ENCODE assay signal across 23 mouse cellular contexts in genomic region chr5:64602996-64603755, GRCm38 (mm10).
DNase-seq lines count a peak whose midpoint lies in the region; ATAC-seq and TF ChIP-seq lines count a peak whose summit lies in the region.
"Had no signal": no experiment of that assay in that cellular context is flagged by ENCODE, and none has a peak within 500 bp of the region (broad histone marks: within the 10 kb centered on the region; RNA-seq: fewer than 3 reads in every experiment).

No protein-coding gene starts in this region.

- no peak for TF ChIP-seq POLR2A in heart, adult 2 months (IDR thresholded peaks at IDR 0.05; ENCODE audit: insufficient read depth, low read depth, low read length)

- no peak overlapping the region for H3K4me2 ChIP-seq in midbrain, postnatal 0 days (ENCODE audit: low read depth, low read length, poor library complexity, severe bottlenecking)
- H3K4me2 ChIP-seq in kidney, embryonic 15.5 days, result no peak overlapping the region
- H3K4me2 ChIP-seq: embryonic facial prominence, embryonic 12.5 days; hindbrain, embryonic 15.5 days; intestine, embryonic 15.5 days; liver, embryonic 11.5 days; lung, embryonic 15.5 days; neural tube, embryonic 12.5 days had no signal

- H3K27me3 ChIP-seq in heart, adult 2 months (ENCODE audit: control insufficient read depth, insufficient read depth, low read length), result no peaks in the 10 kb centered on the region
- no peaks in the 10 kb centered on the region for H3K27me3 ChIP-seq in midbrain, embryonic 10.5 days (ENCODE audit: low read depth, poor library complexity, severe bottlenecking)
- no peaks in the 10 kb centered on the region for H3K27me3 ChIP-seq in midbrain, postnatal 0 days (ENCODE audit: insufficient read depth, low read length)
- H3K27me3 ChIP-seq in kidney, embryonic 15.5 days, result no peaks in the 10 kb centered on the region
- H3K27me3 ChIP-seq: embryonic facial prominence, embryonic 12.5 days; hindbrain, embryonic 15.5 days; intestine, embryonic 15.5 days; lung, embryonic 15.5 days; neural tube, embryonic 12.5 days had no signal

- no peak overlapping the region for H3K4me3 ChIP-seq in heart, adult 2 months
- H3K4me3 ChIP-seq in midbrain, embryonic 10.5 days, result no peak overlapping the region
- no peak overlapping the region for H3K4me3 ChIP-seq in midbrain, postnatal 0 days (ENCODE audit: low read depth, low read length)
- no peak overlapping the region for H3K4me3 ChIP-seq in kidney, embryonic 15.5 days (replicated peaks)
- H3K4me3 ChIP-seq: embryonic facial prominence, embryonic 12.5 days; erythroblast, embryonic 14.5 days; hindbrain, embryonic 15.5 days; intestine, embryonic 15.5 days; left cerebral cortex, adult 2 months; lung, embryonic 15.5 days; neural tube, embryonic 12.5 days had no signal

- H3K79me2 ChIP-seq in heart, adult 2 months (replicated peaks; ENCODE audit: control insufficient read depth, insufficient read depth, low read length), result no peaks in the 10 kb centered on the region

- peak; percentile 54 for DNase-seq in heart, adult 11 months
- no peak for DNase-seq in heart, adult 2 months
- no peak for DNase-seq in midbrain, embryonic 10.5 days (ENCODE audit: low spot score)
- DNase-seq in midbrain, postnatal 0 days (ENCODE audit: low spot score), result no peak
- DNase-seq in ovary, adult 18-20 months (ENCODE audit: low spot score), result no peak
- DNase-seq: cerebellum, adult 9-10 months; heart, postnatal 36 days; layer of hippocampus, adult 9-11 months; left cerebral cortex, postnatal 4 days; lung, postnatal 4 days; thymus, postnatal 25 days had no signal

- no peaks in the 10 kb centered on the region for H3K9me3 ChIP-seq in midbrain, embryonic 10.5 days (replicated peaks)
- H3K9me3 ChIP-seq in midbrain, postnatal 0 days (ENCODE audit: low read length), result no peaks in the 10 kb centered on the region
- no peaks in the 10 kb centered on the region for H3K9me3 ChIP-seq in kidney, embryonic 15.5 days (replicated peaks)
- H3K9me3 ChIP-seq: embryonic facial prominence, embryonic 12.5 days; G1E; hindbrain, embryonic 15.5 days; intestine, embryonic 15.5 days; lung, embryonic 15.5 days; neural tube, embryonic 12.5 days had no signal

- WGBS in heart, adult 2 months, result 85% methylated on average over 11 of the region's 11 CpGs
- WGBS in midbrain, embryonic 10.5 days, result 81% methylated on average over 11 of the region's 11 CpGs
- WGBS in midbrain, postnatal 0 days, result 74% methylated on average over 11 of the region's 11 CpGs
- WGBS in kidney, embryonic 15.5 days, result 74% methylated on average over 11 of the region's 11 CpGs

- TF ChIP-seq EP300 in heart, adult 2 months (IDR thresholded peaks at IDR 0.05; ENCODE audit: insufficient read depth, low read depth, low read length), result no peak

- no peak for TF ChIP-seq CTCF in heart, adult 2 months (IDR thresholded peaks at IDR 0.05)
- no peak for TF ChIP-seq CTCF in midbrain, postnatal 0 days (IDR thresholded peaks at IDR 0.05)

- intact Hi-C loops in heart, adult 2 months (cut with DNase I), result no loop called here

- H3K4me1 ChIP-seq in heart, adult 2 months (ENCODE audit: control insufficient read depth, insufficient read depth, low read length), result peaks cover 5% of the 10 kb centered on the region
- peaks cover 40% of the 10 kb centered on the region for H3K4me1 ChIP-seq in midbrain, embryonic 10.5 days
- no peaks in the 10 kb centered on the region for H3K4me1 ChIP-seq in midbrain, postnatal 0 days (ENCODE audit: insufficient read depth, low read length)
- peaks cover 44% of the 10 kb centered on the region for H3K4me1 ChIP-seq in kidney, embryonic 15.5 days
- H3K4me1 ChIP-seq: neural tube, embryonic 12.5 days had no signal

- H3K27ac ChIP-seq in heart, adult 2 months, result no peak overlapping the region
- H3K27ac ChIP-seq in midbrain, embryonic 10.5 days (replicated peaks), result peak overlapping the region; percentile 20
- no peak overlapping the region for H3K27ac ChIP-seq in midbrain, postnatal 0 days (ENCODE audit: low read depth, low read length)
- H3K27ac ChIP-seq in kidney, embryonic 15.5 days, result peak overlapping the region; percentile 14; the same call in 1 of the 2 replicates
- H3K27ac ChIP-seq: embryonic facial prominence, embryonic 12.5 days; hindbrain, embryonic 15.5 days; intestine, embryonic 15.5 days; left cerebral cortex, adult 2 months; lung, embryonic 15.5 days; neural tube, embryonic 12.5 days had no signal

- no peak for ATAC-seq in midbrain, postnatal 0 days (ENCODE audit: low FRiP score)
- peak; percentile 56 for ATAC-seq in kidney, embryonic 15.5 days (replicated peaks; ENCODE audit: low FRiP score)
- ATAC-seq in granulocyte monocyte progenitor cell, adult 5-6 weeks (replicated peaks; ENCODE audit: poor library complexity, severe bottlenecking), result no peak
- ATAC-seq: forebrain, embryonic 16.5 days; intestine, embryonic 15.5 days had no signal

- peaks cover 4% of the 10 kb centered on the region; the same call in 1 of the 2 replicates for H3K36me3 ChIP-seq in heart, adult 2 months (ENCODE audit: control insufficient read depth, insufficient read depth, low read length)
- H3K36me3 ChIP-seq in midbrain, embryonic 10.5 days, result 0 out of 2 replicates have a peak, but pooled peaks cover 8% of the 10 kb centered on the region
- H3K36me3 ChIP-seq in midbrain, postnatal 0 days (ENCODE audit: insufficient read depth, low read length), result no peaks in the 10 kb centered on the region
- no peaks in the 10 kb centered on the region for H3K36me3 ChIP-seq in kidney, embryonic 15.5 days
- H3K36me3 ChIP-seq: embryonic facial prominence, embryonic 12.5 days; G1E; hindbrain, embryonic 15.5 days; intestine, embryonic 15.5 days; lung, embryonic 15.5 days; neural tube, embryonic 12.5 days had no signal

- no peak overlapping the region for H3K9ac ChIP-seq in heart, adult 2 months (ENCODE audit: low read depth, low read length)
- no peak overlapping the region for H3K9ac ChIP-seq in midbrain, postnatal 0 days (replicated peaks; ENCODE audit: low read length, poor library complexity, severe bottlenecking)
- no peak overlapping the region for H3K9ac ChIP-seq in kidney, embryonic 15.5 days
- H3K9ac ChIP-seq: embryonic facial prominence, embryonic 12.5 days; hindbrain, embryonic 15.5 days; intestine, embryonic 15.5 days; lung, embryonic 15.5 days; neural tube, embryonic 12.5 days had no signal

Comparison
In these comparisons a context has a peak if more than half of its experiments do, and no peak if none do; other contexts are left out.
1. H3K27ac ChIP-seq: peak in midbrain, embryonic 10.5 days (single experiment) and kidney, embryonic 15.5 days (single experiment); none in heart, adult 2 months (single experiment) and midbrain, postnatal 0 days (single experiment).